Mouse (Mus musculus) thymus, adult 2 months (tissue): ENCODE measurements around the gene Kcnk1.

Experiments
- CTCF ChIP-seq: fragments of 200-500 bp; IDR thresholded peaks from 2 replicates; pipeline ENCODE4 v1.5.1; 2012; ENCODE audit warnings: mild to moderate bottlenecking, control low read depth, low read length, moderate library complexity, borderline replicate concordance; ENCODE audit not compliant: control insufficient read depth, poor library complexity, insufficient read depth; ENCODE audit errors: extremely low read depth
- POLR2A ChIP-seq: fragments of 200-500 bp; IDR thresholded peaks from 2 replicates; pipeline ENCODE4 v1.6.1; 2012; ENCODE audit warnings: mild to moderate bottlenecking, low read length, control low read depth, moderate library complexity; ENCODE audit not compliant: control insufficient read depth, poor library complexity, insufficient read depth; ENCODE audit errors: extremely low read depth

DNA sequence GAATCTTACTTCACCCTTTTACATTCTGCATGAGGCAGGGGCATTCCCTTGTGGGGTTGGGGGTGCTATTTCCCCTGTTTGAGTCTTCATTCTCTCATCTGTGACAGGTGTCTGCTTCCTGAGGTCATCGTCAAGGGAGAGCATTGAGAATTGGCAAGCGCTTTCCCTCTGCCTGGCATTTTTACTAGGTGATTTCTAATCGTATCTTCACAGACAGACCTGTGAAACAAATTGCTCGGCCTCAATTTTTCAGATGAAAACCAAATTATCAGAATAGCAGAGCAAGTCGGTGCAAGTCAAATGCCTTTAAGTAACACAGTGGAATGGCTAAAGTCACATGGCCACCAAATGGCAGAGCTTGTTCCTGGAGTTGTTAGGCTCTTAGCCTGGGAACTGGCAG lies 41.4 kb downstream of the Kcnk1 start:
- TF ChIP-seq CTCF (no peak), POLR2A (no peak)
